Mouse (Mus musculus) cortical plate, adult 2 months (tissue): ENCODE data around the gene Fbh1.

Experiments
- CTCF ChIP-seq: fragments of 200-500 bp; IDR thresholded peaks from 2 replicates; pipeline ENCODE4 v1.5.1; 2011; ENCODE audit warnings: mild to moderate bottlenecking, control low read depth, low read length; ENCODE audit not compliant: insufficient read depth; ENCODE audit errors: extremely low read depth
- POLR2A ChIP-seq: fragments of 200-500 bp; IDR thresholded peaks from 2 replicates; pipeline ENCODE4 v1.6.1; 2011; ENCODE audit warnings: mild to moderate bottlenecking, low read length, control low read depth; ENCODE audit not compliant: insufficient read depth; ENCODE audit errors: extremely low read depth

DNA sequence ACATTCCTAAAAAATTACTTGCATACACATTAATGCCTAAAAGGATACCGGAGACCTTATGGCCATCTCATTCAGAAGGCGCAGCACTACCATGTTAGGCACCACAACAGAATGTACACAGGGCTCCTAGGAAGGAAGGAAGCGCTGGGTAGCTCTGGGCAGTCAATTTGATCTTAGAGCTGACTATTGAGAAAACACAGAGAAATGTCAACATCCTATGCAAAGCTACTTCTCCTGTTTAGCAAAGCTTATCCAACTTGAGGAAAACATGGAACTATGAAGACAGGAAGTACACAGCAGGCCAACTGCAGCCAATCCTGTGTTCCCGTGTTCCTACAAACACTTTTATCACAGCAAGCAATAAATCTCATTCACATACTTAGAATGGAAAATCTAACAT, 5.7 kb downstream of the Fbh1 start:
- TF ChIP-seq CTCF: no peak
- no peak for TF ChIP-seq POLR2A
